ENCODE assay signal across 10 mouse cellular contexts in the genomic region with DNA sequence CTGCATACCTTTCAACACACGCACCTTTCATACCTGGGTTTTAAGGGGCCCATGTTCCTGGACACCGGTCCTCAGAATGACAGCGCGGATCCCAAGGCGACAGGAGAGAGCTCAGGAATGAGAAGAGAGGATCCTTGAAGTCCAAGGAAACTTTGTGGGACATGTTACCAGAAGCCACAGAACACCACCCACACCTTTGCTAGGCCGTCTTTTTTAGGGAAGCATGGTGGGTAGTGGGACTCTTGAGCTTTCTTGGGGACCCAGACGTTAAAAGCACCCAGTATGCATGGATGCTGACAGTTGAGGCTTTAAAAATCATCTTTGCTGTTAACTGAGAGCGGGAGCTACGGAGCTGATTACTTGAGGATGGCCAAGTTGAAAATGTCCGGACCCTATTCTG. TPM values are rescaled to one million over a fixed set of nuclear protein-coding genes. Genes with fewer than 3 reads are reported as not detected.
DNase-seq lines count a peak whose midpoint lies in the region; ATAC-seq and TF ChIP-seq lines count a peak whose summit lies in the region.
"Had no signal": no experiment of that assay in that cellular context is flagged by ENCODE, and none has a peak within 500 bp of the region (broad histone marks: within the 10 kb centered on the region; RNA-seq: fewer than 3 reads in every experiment).

No protein-coding gene starts in this region.

- 45% methylated on average over 10 of the region's 10 CpGs for WGBS in heart, embryonic 11.5 days (ENCODE audit: insufficient replicate concordance)
- WGBS in hindbrain, embryonic 12.5 days, result 56% methylated on average over 10 of the region's 10 CpGs
- 49% methylated on average over 10 of the region's 10 CpGs for WGBS in midbrain, embryonic 11.5 days

- H3K9ac ChIP-seq in heart, embryonic 11.5 days (ENCODE audit: low read depth, low read length), result no peak overlapping the region
- peak overlapping the region; percentile 62 for H3K9ac ChIP-seq in ES-Bruce4 (ENCODE audit: low read depth, poor library complexity, severe bottlenecking)
- H3K9ac ChIP-seq in hindbrain, embryonic 12.5 days, result no peak overlapping the region
- H3K9ac ChIP-seq in midbrain, embryonic 11.5 days (ENCODE audit: low read length), result no peak overlapping the region

- no peak for ATAC-seq in heart, embryonic 11.5 days (replicated peaks; ENCODE audit: insufficient number of reproducible peaks, low FRiP score, low TSS enrichment)
- no peak for ATAC-seq in hindbrain, embryonic 12.5 days (ENCODE audit: low FRiP score)
- no peak for ATAC-seq in midbrain, embryonic 11.5 days (ENCODE audit: low FRiP score)

- peak overlapping the region; percentile 86 for H3K4me2 ChIP-seq in heart, embryonic 11.5 days
- peak overlapping the region; percentile 82 for H3K4me2 ChIP-seq in hindbrain, embryonic 12.5 days (replicated peaks)
- peak overlapping the region; percentile 75; the same call in 1 of the 2 replicates for H3K4me2 ChIP-seq in midbrain, embryonic 11.5 days

- TF ChIP-seq CTCF in ES-Bruce4 (IDR thresholded peaks at IDR 0.05; ENCODE audit: low read depth, low read length), result no peak

- no peaks in the 10 kb centered on the region for H3K9me3 ChIP-seq in heart, embryonic 11.5 days (replicated peaks; ENCODE audit: control insufficient read depth, low read length)
- H3K9me3 ChIP-seq in ES-Bruce4 (replicated peaks; ENCODE audit: control insufficient read depth, insufficient read depth, low read length, poor library complexity, severe bottlenecking), result no peaks in the 10 kb centered on the region
- H3K9me3 ChIP-seq in hindbrain, embryonic 12.5 days (replicated peaks), result no peaks in the 10 kb centered on the region
- H3K9me3 ChIP-seq in midbrain, embryonic 11.5 days (ENCODE audit: control insufficient read depth, low read length), result no peaks in the 10 kb centered on the region

- peak overlapping the region; percentile 42; the same call in 1 of the 2 replicates for H3K4me3 ChIP-seq in heart, embryonic 11.5 days (ENCODE audit: low read depth, low read length)
- H3K4me3 ChIP-seq in ES-Bruce4 (ENCODE audit: low read depth, low read length), result peak overlapping the region; percentile 72
- H3K4me3 ChIP-seq in hindbrain, embryonic 12.5 days, result peak overlapping the region; percentile 35
- H3K4me3 ChIP-seq in midbrain, embryonic 11.5 days (ENCODE audit: low read depth, low read length), result no peak overlapping the region; the same call in 1 of the 2 replicates

- H3K27me3 ChIP-seq in heart, embryonic 11.5 days (ENCODE audit: control insufficient read depth, insufficient read depth, low read length), result peaks cover 51% of the 10 kb centered on the region
- no peaks in the 10 kb centered on the region for H3K27me3 ChIP-seq in ES-Bruce4 (ENCODE audit: control insufficient read depth, insufficient read depth, low read length, poor library complexity, severe bottlenecking)
- peaks cover 71% of the 10 kb centered on the region for H3K27me3 ChIP-seq in hindbrain, embryonic 12.5 days
- peaks cover 65% of the 10 kb centered on the region for H3K27me3 ChIP-seq in midbrain, embryonic 11.5 days (ENCODE audit: control insufficient read depth, insufficient read depth, low read length)

- H3K4me1 ChIP-seq in heart, embryonic 11.5 days (ENCODE audit: control insufficient read depth, insufficient read depth, low read length), result peaks cover 38% of the 10 kb centered on the region
- H3K4me1 ChIP-seq in ES-Bruce4 (ENCODE audit: control insufficient read depth, insufficient read depth, low read length), result peaks cover 7% of the 10 kb centered on the region
- H3K4me1 ChIP-seq in hindbrain, embryonic 12.5 days, result peaks cover 57% of the 10 kb centered on the region
- H3K4me1 ChIP-seq in midbrain, embryonic 11.5 days (ENCODE audit: control insufficient read depth, insufficient read depth, low read length), result peaks cover 24% of the 10 kb centered on the region

- no peak for TF ChIP-seq POLR2A in ES-Bruce4 (IDR thresholded peaks at IDR 0.05; ENCODE audit: insufficient read depth, low read length)

- no peak for TF ChIP-seq EP300 in ES-Bruce4 (IDR thresholded peaks at IDR 0.05; ENCODE audit: insufficient read depth, low read depth, low read length)

- H3K36me3 ChIP-seq in heart, embryonic 11.5 days (ENCODE audit: control insufficient read depth, insufficient read depth, low read length), result no peaks in the 10 kb centered on the region
- H3K36me3 ChIP-seq in ES-Bruce4 (ENCODE audit: control insufficient read depth, insufficient read depth, low read length, poor library complexity, severe bottlenecking), result no peaks in the 10 kb centered on the region
- H3K36me3 ChIP-seq in hindbrain, embryonic 12.5 days, result no peaks in the 10 kb centered on the region
- no peaks in the 10 kb centered on the region for H3K36me3 ChIP-seq in midbrain, embryonic 11.5 days (ENCODE audit: control insufficient read depth, insufficient read depth, low read length)

- no peak for DNase-seq in heart, postnatal 10 days
- peak; percentile 90 for DNase-seq in midbrain, embryonic 11.5 days (ENCODE audit: low spot score, missing footprints)
- no peak for DNase-seq in layer of hippocampus, postnatal 36 days
- DNase-seq in lung, adult 18-20 months, result no peak
- no peak for DNase-seq in kidney, adult 11 months

- H3K27ac ChIP-seq in heart, embryonic 11.5 days (ENCODE audit: low read depth, low read length), result no peak overlapping the region
- H3K27ac ChIP-seq in ES-Bruce4 (ENCODE audit: insufficient read depth, low read length), result no peak overlapping the region
- peak overlapping the region; percentile 41; the same call in 1 of the 2 replicates for H3K27ac ChIP-seq in hindbrain, embryonic 12.5 days
- peak overlapping the region; percentile 25 for H3K27ac ChIP-seq in midbrain, embryonic 11.5 days (ENCODE audit: low read depth, low read length)

- intact Hi-C loops in heart, postnatal 10 days (cut with DNase I), result loop anchor here (2.0 kb wide), 1 partner anchor 14 kb away; no protein-coding TSS in a partner anchor

RNA-seq across cellular contexts. Expression of gene Rpp25, which starts 1.1 kb away (rescaled TPM):
- 16.3 and 17.1 TPM in 2 replicates for polyA plus RNA-seq in heart, embryonic 11.5 days (2014; fragmentation: Nextera tagmentation; extraction: Ambion mirVana)
- total RNA-seq in heart, postnatal 10 days (2021), result 1 to 10 TPM; 3.4 to 5.7 TPM
- polyA plus RNA-seq in ES-Bruce4 (2011; ENCODE audit: insufficient read depth, insufficient read length, low read depth, missing spikeins), result 14.3 and 17.6 TPM in 2 replicates
- 7.3 and 7.6 TPM in 2 replicates for polyA plus RNA-seq in hindbrain, embryonic 12.5 days (2016; fragmentation: Nextera tagmentation; extraction: Ambion mirVana)
- polyA plus RNA-seq in midbrain, embryonic 11.5 days (2014; fragmentation: Nextera tagmentation; extraction: Ambion mirVana), result 12.8 and 14.1 TPM in 2 replicates
- total RNA-seq in layer of hippocampus, postnatal 36 days (2021), result 1 to 10 TPM; 9.4 to 9.9 TPM
- total RNA-seq: liver, adult 2 months; neutrophil, adult 5-6 weeks had no signal
- polyA plus RNA-seq: liver, adult 2 months had no signal

RNA-seq across cellular contexts. Expression of gene Cox5a, which starts 16.2 kb away (rescaled TPM):
- 1,178 and 1,213 TPM in 2 replicates for polyA plus RNA-seq in heart, embryonic 11.5 days (2014; fragmentation: Nextera tagmentation; extraction: Ambion mirVana)
- 1,000 to 10,000 TPM; 2,186 to 2,217 TPM for total RNA-seq in heart, postnatal 10 days (2021)
- polyA plus RNA-seq in ES-Bruce4 (2011; ENCODE audit: insufficient read depth, insufficient read length, low read depth, missing spikeins), result 490 and 512 TPM in 2 replicates
- polyA plus RNA-seq in hindbrain, embryonic 12.5 days (2016; fragmentation: Nextera tagmentation; extraction: Ambion mirVana), result 655 and 680 TPM in 2 replicates
- 730 and 739 TPM in 2 replicates for polyA plus RNA-seq in midbrain, embryonic 11.5 days (2014; fragmentation: Nextera tagmentation; extraction: Ambion mirVana)
- 100 to 1,000 TPM; 387 to 406 TPM for total RNA-seq in layer of hippocampus, postnatal 36 days (2021)

RNA-seq across cellular contexts. Expression of gene Fam219b, which starts 32.4 kb away (rescaled TPM):
- polyA plus RNA-seq in heart, embryonic 11.5 days (2014; fragmentation: Nextera tagmentation; extraction: Ambion mirVana), result 12.1 and 12.6 TPM in 2 replicates
- 1 to 10 TPM; 8.0 to 9.1 TPM for total RNA-seq in heart, postnatal 10 days (2021)
- polyA plus RNA-seq in ES-Bruce4 (2011; ENCODE audit: insufficient read depth, insufficient read length, low read depth, missing spikeins), result 9.0 and 11.8 TPM in 2 replicates
- polyA plus RNA-seq in hindbrain, embryonic 12.5 days (2016; fragmentation: Nextera tagmentation; extraction: Ambion mirVana), result 20.0 and 21.0 TPM in 2 replicates
- 16.0 and 16.1 TPM in 2 replicates for polyA plus RNA-seq in midbrain, embryonic 11.5 days (2014; fragmentation: Nextera tagmentation; extraction: Ambion mirVana)
- 10 to 100 TPM; 18.7 to 19.2 TPM for total RNA-seq in layer of hippocampus, postnatal 36 days (2021)

RNA-seq across cellular contexts. Expression of gene Scamp5, which starts 37.0 kb away (rescaled TPM):
- polyA plus RNA-seq in heart, embryonic 11.5 days (2014; fragmentation: Nextera tagmentation; extraction: Ambion mirVana), result 5.8 and 7.9 TPM in 2 replicates
- 1 to 10 TPM; 9.5 to 9.6 TPM for total RNA-seq in heart, postnatal 10 days (2021)
- polyA plus RNA-seq in ES-Bruce4 (2011; ENCODE audit: insufficient read depth, insufficient read length, low read depth, missing spikeins), result 31.1 and 32.1 TPM in 2 replicates
- 47.5 and 49.9 TPM in 2 replicates for polyA plus RNA-seq in hindbrain, embryonic 12.5 days (2016; fragmentation: Nextera tagmentation; extraction: Ambion mirVana)
- polyA plus RNA-seq in midbrain, embryonic 11.5 days (2014; fragmentation: Nextera tagmentation; extraction: Ambion mirVana), result 17.6 and 17.7 TPM in 2 replicates
- 100 to 1,000 TPM; 370 to 381 TPM for total RNA-seq in layer of hippocampus, postnatal 36 days (2021)
- total RNA-seq: neutrophil, adult 5-6 weeks had no signal

RNA-seq across cellular contexts. Expression of gene Mpi, which starts 47.7 kb away (rescaled TPM):
- polyA plus RNA-seq in heart, embryonic 11.5 days (2014; fragmentation: Nextera tagmentation; extraction: Ambion mirVana), result 67.5 and 76.1 TPM in 2 replicates
- total RNA-seq in heart, postnatal 10 days (2021), result 100 to 1,000 TPM; 129 to 131 TPM
- 39.1 TPM in 2 replicates for polyA plus RNA-seq in ES-Bruce4 (2011; ENCODE audit: insufficient read depth, insufficient read length, low read depth, missing spikeins)
- polyA plus RNA-seq in hindbrain, embryonic 12.5 days (2016; fragmentation: Nextera tagmentation; extraction: Ambion mirVana), result 59.2 and 61.4 TPM in 2 replicates
- 49.8 and 54.0 TPM in 2 replicates for polyA plus RNA-seq in midbrain, embryonic 11.5 days (2014; fragmentation: Nextera tagmentation; extraction: Ambion mirVana)
- 10 to 100 TPM; 65.9 to 66.3 TPM for total RNA-seq in layer of hippocampus, postnatal 36 days (2021)

Comparison
In these comparisons a context has a peak if more than half of its experiments do, and no peak if none do; other contexts are left out.
1. H3K27ac ChIP-seq: peak in hindbrain, embryonic 12.5 days (single experiment) and midbrain, embryonic 11.5 days (single experiment); none in heart, embryonic 11.5 days (single experiment) and ES-Bruce4 (single experiment).
2. Peak in every context shown above with its lines, with median percentiles within 50 percentile points of each other: H3K4me2 ChIP-seq.